Mouse (Mus musculus): ENCODE measurements around the gene Tmem273. TPM values are rescaled to one million over a fixed set of nuclear protein-coding genes. Genes with fewer than 3 reads are reported as not detected.

Gene Tmem273
- polyA plus RNA-seq, 1 experiment from 2014 or later, result 0.72 TPM

- Histone ChIP-seq H3K36me3 (ENCODE audit: control insufficient read depth, insufficient read depth, low read length) (no peaks in the 10 kb centered on the region), H3K9ac (ENCODE audit: low read length) (no peak overlapping the region), H3K9me3 (ENCODE audit: control insufficient read depth, low read length) (no peaks in the 10 kb centered on the region), H3K27ac (ENCODE audit: low read depth, low read length) (no peak overlapping the region), H3K4me1 (ENCODE audit: control insufficient read depth, insufficient read depth, low read length) (no peaks in the 10 kb centered on the region), H3K4me2 (no peak overlapping the region), H3K27me3 (ENCODE audit: control insufficient read depth, insufficient read depth, low read length) (no peaks in the 10 kb centered on the region), H3K4me3 (ENCODE audit: low read depth, low read length) (no peak overlapping the region)
- no peak for DNase-seq (ENCODE audit: low spot score, missing footprints)
- WGBS, result 44% methylated on average over 3 of the region's 3 CpGs
- ATAC-seq (ENCODE audit: low FRiP score), result no peak
These were observed 13.0 kb upstream of the Tmem273 start for GRCm38 (mm10) chr14:32772791-32773190.

GRCm38 (mm10) chr14:32773456-32773855, 12.3 kb upstream of the Tmem273 start:
- no peaks in the 10 kb centered on the region for H3K4me1 ChIP-seq (ENCODE audit: control insufficient read depth, insufficient read depth, low read length)
- 87% methylated on average over 3 of the region's 3 CpGs for WGBS
- H3K36me3 ChIP-seq (ENCODE audit: control insufficient read depth, insufficient read depth, low read length), result no peaks in the 10 kb centered on the region
- no peaks in the 10 kb centered on the region for H3K27me3 ChIP-seq (ENCODE audit: control insufficient read depth, insufficient read depth, low read length)
- DNase-seq (ENCODE audit: low spot score, missing footprints) (no peak), ATAC-seq (ENCODE audit: low FRiP score) (no peak)
- H3K27ac ChIP-seq (ENCODE audit: low read depth, low read length), result no peak overlapping the region
- H3K4me3 ChIP-seq (ENCODE audit: low read depth, low read length), result no peak overlapping the region
- H3K9me3 ChIP-seq (ENCODE audit: control insufficient read depth, low read length), result no peaks in the 10 kb centered on the region
- H3K9ac ChIP-seq (ENCODE audit: low read length), result no peak overlapping the region
- H3K4me2 ChIP-seq, result no peak overlapping the region

- Histone ChIP-seq H3K27me3 (ENCODE audit: control insufficient read depth, insufficient read depth, low read length) (no peaks in the 10 kb centered on the region), H3K9ac (ENCODE audit: low read length) (no peak overlapping the region), H3K36me3 (ENCODE audit: control insufficient read depth, insufficient read depth, low read length) (no peaks in the 10 kb centered on the region), H3K4me3 (ENCODE audit: low read depth, low read length) (no peak overlapping the region), H3K4me1 (ENCODE audit: control insufficient read depth, insufficient read depth, low read length) (no peaks in the 10 kb centered on the region), H3K4me2 (no peak overlapping the region), H3K27ac (ENCODE audit: low read depth, low read length) (no peak overlapping the region), H3K9me3 (ENCODE audit: control insufficient read depth, low read length) (no peaks in the 10 kb centered on the region)
- no peak for ATAC-seq (ENCODE audit: low FRiP score)
- no peak for DNase-seq (ENCODE audit: low spot score, missing footprints)
- 89% methylated on average over 7 of the region's 7 CpGs for WGBS
These were observed 9.7 kb upstream of the Tmem273 start for GRCm38 (mm10) chr14:32776077-32776476.

- Histone ChIP-seq H3K27ac (ENCODE audit: low read depth, low read length) (no peak overlapping the region), H3K9me3 (ENCODE audit: control insufficient read depth, low read length) (no peaks in the 10 kb centered on the region), H3K36me3 (ENCODE audit: control insufficient read depth, insufficient read depth, low read length) (no peaks in the 10 kb centered on the region), H3K4me2 (no peak overlapping the region), H3K4me1 (ENCODE audit: control insufficient read depth, insufficient read depth, low read length) (no peaks in the 10 kb centered on the region), H3K9ac (ENCODE audit: low read length) (no peak overlapping the region), H3K4me3 (ENCODE audit: low read depth, low read length) (no peak overlapping the region), H3K27me3 (ENCODE audit: control insufficient read depth, insufficient read depth, low read length) (no peaks in the 10 kb centered on the region)
- no peak for ATAC-seq (ENCODE audit: low FRiP score)
- no peak for DNase-seq (ENCODE audit: low spot score, missing footprints)
- 82% methylated on average over 3 of the region's 3 CpGs for WGBS
These were observed 7.4 kb upstream of the Tmem273 start for GRCm38 (mm10) chr14:32778362-32778761.

GRCm38 (mm10) chr14:32782866-32783265, 2.9 kb upstream of the Tmem273 start:
- WGBS, result 83% methylated on average over 4 of the region's 4 CpGs
- Histone ChIP-seq H3K27ac (ENCODE audit: low read depth, low read length) (no peak overlapping the region), H3K9ac (ENCODE audit: low read length) (no peak overlapping the region), H3K4me3 (ENCODE audit: low read depth, low read length) (no peak overlapping the region), H3K4me2 (no peak overlapping the region), H3K36me3 (ENCODE audit: control insufficient read depth, insufficient read depth, low read length) (no peaks in the 10 kb centered on the region), H3K27me3 (ENCODE audit: control insufficient read depth, insufficient read depth, low read length) (no peaks in the 10 kb centered on the region), H3K4me1 (ENCODE audit: control insufficient read depth, insufficient read depth, low read length) (no peaks in the 10 kb centered on the region), H3K9me3 (ENCODE audit: control insufficient read depth, low read length) (no peaks in the 10 kb centered on the region)
- DNase-seq (ENCODE audit: low spot score, missing footprints), result no peak
- ATAC-seq (ENCODE audit: low FRiP score), result no peak

- ATAC-seq (ENCODE audit: low FRiP score), result no peak
- WGBS, result 87% methylated on average over 12 of the region's 12 CpGs
- DNase-seq (ENCODE audit: low spot score, missing footprints), result no peak
These were observed 1.5 kb upstream of the Tmem273 start for GRCm38 (mm10) chr14:32784130-32784747.

GRCm38 (mm10) chr14:32784748-32785134, 1.0 kb upstream of the Tmem273 start:
- H3K9ac ChIP-seq (ENCODE audit: low read length), result no peak overlapping the region
- no peak overlapping the region for H3K4me3 ChIP-seq (ENCODE audit: low read depth, low read length)
- WGBS, result 79% methylated on average over 4 of the region's 4 CpGs
- H3K27ac ChIP-seq (ENCODE audit: low read depth, low read length), result no peak overlapping the region
- no peaks in the 10 kb centered on the region for H3K36me3 ChIP-seq (ENCODE audit: control insufficient read depth, insufficient read depth, low read length)
- DNase-seq (ENCODE audit: low spot score, missing footprints) (no peak), ATAC-seq (ENCODE audit: low FRiP score) (no peak)
- H3K27me3 ChIP-seq (ENCODE audit: control insufficient read depth, insufficient read depth, low read length), result no peaks in the 10 kb centered on the region
- no peaks in the 10 kb centered on the region for H3K4me1 ChIP-seq (ENCODE audit: control insufficient read depth, insufficient read depth, low read length)
- no peak overlapping the region for H3K4me2 ChIP-seq
- H3K9me3 ChIP-seq (ENCODE audit: control insufficient read depth, low read length), result no peaks in the 10 kb centered on the region

More at GRCm38 (mm10) chr14:32784130-32784747, 1.5 kb upstream of the Tmem273 start:
- no peak overlapping the region for H3K4me2 ChIP-seq
- no peak overlapping the region for H3K4me3 ChIP-seq (ENCODE audit: low read depth, low read length)
- H3K27me3 ChIP-seq (ENCODE audit: control insufficient read depth, insufficient read depth, low read length), result no peaks in the 10 kb centered on the region
- no peaks in the 10 kb centered on the region for H3K4me1 ChIP-seq (ENCODE audit: control insufficient read depth, insufficient read depth, low read length)
- no peak overlapping the region for H3K9ac ChIP-seq (ENCODE audit: low read length)
- H3K27ac ChIP-seq (ENCODE audit: low read depth, low read length), result no peak overlapping the region
- no peaks in the 10 kb centered on the region for H3K9me3 ChIP-seq (ENCODE audit: control insufficient read depth, low read length)
- H3K36me3 ChIP-seq (ENCODE audit: control insufficient read depth, insufficient read depth, low read length), result no peaks in the 10 kb centered on the region

GRCm38 (mm10) chr14:32787691-32788090, 1.9 kb downstream of the Tmem273 start:
- no peak overlapping the region for H3K9ac ChIP-seq (ENCODE audit: low read length)
- no peak overlapping the region for H3K4me2 ChIP-seq
- no peak overlapping the region for H3K27ac ChIP-seq (ENCODE audit: low read depth, low read length)
- no peak for DNase-seq (ENCODE audit: low spot score, missing footprints)
- H3K27me3 ChIP-seq (ENCODE audit: control insufficient read depth, insufficient read depth, low read length), result no peaks in the 10 kb centered on the region
- no peak overlapping the region for H3K4me3 ChIP-seq (ENCODE audit: low read depth, low read length)
- no peak for ATAC-seq (ENCODE audit: low FRiP score)
- WGBS, result 62% methylated on average over 5 of the region's 5 CpGs
- no peaks in the 10 kb centered on the region for H3K4me1 ChIP-seq (ENCODE audit: control insufficient read depth, insufficient read depth, low read length)
- H3K36me3 ChIP-seq (ENCODE audit: control insufficient read depth, insufficient read depth, low read length), result no peaks in the 10 kb centered on the region
- H3K9me3 ChIP-seq (ENCODE audit: control insufficient read depth, low read length), result no peaks in the 10 kb centered on the region

- Histone ChIP-seq H3K4me1 (ENCODE audit: control insufficient read depth, insufficient read depth, low read length) (no peaks in the 10 kb centered on the region), H3K9me3 (ENCODE audit: control insufficient read depth, low read length) (no peaks in the 10 kb centered on the region), H3K27me3 (ENCODE audit: control insufficient read depth, insufficient read depth, low read length) (no peaks in the 10 kb centered on the region), H3K4me3 (ENCODE audit: low read depth, low read length) (no peak overlapping the region), H3K27ac (ENCODE audit: low read depth, low read length) (no peak overlapping the region), H3K4me2 (no peak overlapping the region), H3K36me3 (ENCODE audit: control insufficient read depth, insufficient read depth, low read length) (no peaks in the 10 kb centered on the region), H3K9ac (ENCODE audit: low read length) (no peak overlapping the region)
- no peak for DNase-seq (ENCODE audit: low spot score, missing footprints)
- WGBS, result 70% methylated on average over 8 of the region's 8 CpGs
- peak; percentile 64 for ATAC-seq (ENCODE audit: low FRiP score)
These were observed 10.6 kb downstream of the Tmem273 start for GRCm38 (mm10) chr14:32796375-32796774.

Data from midbrain, embryonic 11.5 days (tissue).